Mouse (Mus musculus) cerebellum, adult 9-11 months (tissue): Measurements from ENCODE around the gene Acrbp.
"Not testable (repeated sequence)": the region's sequence is repeated elsewhere in the genome, so short reads cannot be mapped to it uniquely, and the experiment has no call there.

Source experiments
- DNase-seq: peaks from one replicate; pipeline ENCODE4 v3.0.0; 2022

Gene Acrbp

GRCm38 (mm10) chr6:125049678-125050077, at the start of gene Acrbp:
Gene Acrbp (plus strand): TSS chr6:125049689.
- DNase-seq, result no peak

- DNase-seq, result no peak
Measured at GRCm38 (mm10) chr6:125003706-125004105, 45.8 kb upstream of the Acrbp start.

GRCm38 (mm10) chr6:125005086-125005485, 44.4 kb upstream of the Acrbp start:
- DNase-seq, result no peak

- no peak for DNase-seq
Measured at GRCm38 (mm10) chr6:125008060-125008459, 41.4 kb upstream of the Acrbp start.

- DNase-seq, result peak; percentile 99
Measured at GRCm38 (mm10) chr6:125008586-125009128, 40.8 kb upstream of the Acrbp start.

- DNase-seq, result no peak
Measured at GRCm38 (mm10) chr6:125009129-125009180, 40.5 kb upstream of the Acrbp start, which contains the start of gene Zfp384. Gene Zfp384 (plus strand): TSS chr6:125009145.

- DNase-seq, result peak; percentile 85
Measured at GRCm38 (mm10) chr6:125009181-125010073, 40.1 kb upstream of the Acrbp start.

GRCm38 (mm10) chr6:125017682-125018081, 31.8 kb upstream of the Acrbp start:
- DNase-seq, result no peak

GRCm38 (mm10) chr6:125030532-125030931, 19.0 kb upstream of the Acrbp start:
- peak; percentile 52 for DNase-seq

- DNase-seq, result no peak
Measured at GRCm38 (mm10) chr6:125031604-125032003, 17.9 kb upstream of the Acrbp start.

GRCm38 (mm10) chr6:125038666-125039065, 10.8 kb upstream of the Acrbp start:
- no peak for DNase-seq

- DNase-seq, result no peak
Measured at GRCm38 (mm10) chr6:125039131-125039530, 10.4 kb upstream of the Acrbp start.

GRCm38 (mm10) chr6:125039533-125040153, 9.8 kb upstream of the Acrbp start, which contains the start of gene Ing4:
Gene Ing4 (plus strand): TSS chr6:125039760.
- peak; percentile 94 for DNase-seq

- DNase-seq, result no peak
Measured at GRCm38 (mm10) chr6:125040221-125040620, 9.3 kb upstream of the Acrbp start.

- DNase-seq, result no peak
Measured at GRCm38 (mm10) chr6:125041047-125041446, 8.4 kb upstream of the Acrbp start.

GRCm38 (mm10) chr6:125042081-125042480, 7.4 kb upstream of the Acrbp start:
- DNase-seq, result no peak

GRCm38 (mm10) chr6:125046691-125047090, 2.8 kb upstream of the Acrbp start:
- DNase-seq, result peak; percentile 84

GRCm38 (mm10) chr6:125051237-125051636, 1.7 kb downstream of the Acrbp start:
- DNase-seq, result no peak

- DNase-seq, result no peak
Measured at GRCm38 (mm10) chr6:125061493-125061892, 12.0 kb downstream of the Acrbp start.

- DNase-seq, result no peak
Measured at GRCm38 (mm10) chr6:125062511-125062910, 13.0 kb downstream of the Acrbp start.

GRCm38 (mm10) chr6:125063906-125064305, 14.4 kb downstream of the Acrbp start:
- no peak for DNase-seq

GRCm38 (mm10) chr6:125065223-125065622, 15.7 kb downstream of the Acrbp start:
- not testable (repeated sequence) for DNase-seq

GRCm38 (mm10) chr6:125067571-125067995, 18.1 kb downstream of the Acrbp start, which contains the start of gene Lpar5:
Gene Lpar5 (plus strand): TSS chr6:125067920.
- DNase-seq, result no peak

GRCm38 (mm10) chr6:125071170-125071895, 21.8 kb downstream of the Acrbp start:
- no peak for DNase-seq
